Mouse (Mus musculus) CD4-positive, CD25-positive, alpha-beta regulatory T cell, adult 2 months (primary cell): Measurements from ENCODE around the gene Dynll2.
"Not testable (repeated sequence)": the region's sequence is repeated elsewhere in the genome, so short reads cannot be mapped to it uniquely, and the experiment has no call there.

Experiments
- DNase-seq: peaks from one replicate; pipeline ENCODE4 v3.0.0-alpha.2; 2012; ENCODE audit warnings: low read depth, low spot score

Gene Dynll2

GRCm38 (mm10) chr11:87991806-87992205 is 4.5 kb upstream of the Dynll2 start:
- no peak for DNase-seq

DNA sequence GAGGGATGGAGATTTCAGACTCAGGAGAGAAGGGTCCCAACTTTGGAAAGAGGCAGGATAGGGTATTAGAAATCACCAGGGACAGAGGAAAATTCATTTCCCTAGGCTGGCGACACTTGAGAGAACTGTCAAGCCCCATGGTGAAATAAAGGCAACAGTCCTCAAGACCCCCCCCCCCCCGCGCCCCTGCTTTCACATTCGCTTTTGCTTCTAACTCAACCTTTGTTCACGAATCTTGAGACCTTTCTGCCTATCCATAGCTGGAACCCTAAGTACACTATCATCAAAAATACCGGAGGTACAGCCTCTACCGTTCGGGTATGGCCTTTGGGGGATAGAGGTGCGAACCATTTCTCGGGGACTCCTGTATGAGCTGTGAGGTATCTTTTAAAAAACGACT is 528 bp upstream of the Dynll2 start:
- DNase-seq, result peak; percentile 41

DNA sequence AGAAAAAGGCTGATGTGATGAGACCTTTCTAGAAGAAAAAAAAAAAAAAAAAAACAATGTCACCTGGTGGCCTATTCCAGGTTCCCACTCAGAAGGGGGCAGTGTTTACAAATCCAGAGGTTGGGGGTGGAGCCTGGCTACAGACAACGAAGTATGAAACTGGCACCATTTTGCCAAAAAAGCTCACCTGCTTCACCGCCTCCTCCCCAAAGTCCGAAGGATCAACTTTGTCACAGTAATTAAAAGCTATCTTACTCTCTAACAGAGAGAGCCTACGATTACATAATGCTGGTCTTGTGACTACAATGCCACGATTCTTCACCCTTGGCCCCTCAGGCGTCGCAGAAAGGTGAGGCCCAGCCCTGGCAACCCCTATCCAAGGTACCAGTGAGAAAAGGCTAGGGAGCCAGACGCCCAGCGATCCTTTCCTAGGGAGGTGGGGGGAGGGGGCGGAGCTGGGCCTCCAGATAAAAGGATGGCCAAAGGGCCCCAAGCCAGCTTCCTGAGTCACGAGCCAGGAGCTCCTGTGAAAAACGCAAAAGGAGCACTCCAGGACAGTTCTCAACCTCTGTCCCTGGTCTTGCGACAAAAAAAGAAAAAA is 1.1 kb downstream of the Dynll2 start:
- DNase-seq, result peak; percentile 75

- DNase-seq, result no peak
These were observed 1.7 kb downstream of the Dynll2 start for GRCm38 (mm10) chr11:87985643-87986042.

GRCm38 (mm10) chr11:87984571-87984970 is 2.8 kb downstream of the Dynll2 start:
- DNase-seq, result no peak

GRCm38 (mm10) chr11:87978905-87979304 is 8.4 kb downstream of the Dynll2 start:
- DNase-seq, result no peak

DNA sequence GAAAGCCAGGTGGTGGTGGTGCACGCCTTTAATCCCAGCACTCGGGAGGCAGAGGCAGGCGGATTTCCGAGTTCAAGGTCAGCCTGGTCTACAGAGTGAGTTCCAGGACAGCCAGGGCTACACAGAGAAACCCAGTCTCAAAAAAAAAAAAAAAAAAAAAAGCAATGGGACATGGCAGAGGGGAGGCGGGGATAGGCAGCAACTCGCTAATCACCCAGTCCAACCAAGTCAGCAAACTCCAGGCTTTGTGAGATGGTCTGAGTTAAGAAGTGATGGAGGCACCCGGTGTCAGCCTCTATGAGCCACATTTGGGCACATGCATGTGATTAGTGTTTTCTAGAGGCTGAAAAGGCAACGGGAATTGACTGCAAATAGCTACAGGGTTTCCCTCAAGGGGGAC is 10.3 kb downstream of the Dynll2 start:
- not testable (repeated sequence) for DNase-seq

- peak; percentile 79 for DNase-seq
These were observed 12.7 kb downstream of the Dynll2 start for GRCm38 (mm10) chr11:87974477-87975181.

DNA sequence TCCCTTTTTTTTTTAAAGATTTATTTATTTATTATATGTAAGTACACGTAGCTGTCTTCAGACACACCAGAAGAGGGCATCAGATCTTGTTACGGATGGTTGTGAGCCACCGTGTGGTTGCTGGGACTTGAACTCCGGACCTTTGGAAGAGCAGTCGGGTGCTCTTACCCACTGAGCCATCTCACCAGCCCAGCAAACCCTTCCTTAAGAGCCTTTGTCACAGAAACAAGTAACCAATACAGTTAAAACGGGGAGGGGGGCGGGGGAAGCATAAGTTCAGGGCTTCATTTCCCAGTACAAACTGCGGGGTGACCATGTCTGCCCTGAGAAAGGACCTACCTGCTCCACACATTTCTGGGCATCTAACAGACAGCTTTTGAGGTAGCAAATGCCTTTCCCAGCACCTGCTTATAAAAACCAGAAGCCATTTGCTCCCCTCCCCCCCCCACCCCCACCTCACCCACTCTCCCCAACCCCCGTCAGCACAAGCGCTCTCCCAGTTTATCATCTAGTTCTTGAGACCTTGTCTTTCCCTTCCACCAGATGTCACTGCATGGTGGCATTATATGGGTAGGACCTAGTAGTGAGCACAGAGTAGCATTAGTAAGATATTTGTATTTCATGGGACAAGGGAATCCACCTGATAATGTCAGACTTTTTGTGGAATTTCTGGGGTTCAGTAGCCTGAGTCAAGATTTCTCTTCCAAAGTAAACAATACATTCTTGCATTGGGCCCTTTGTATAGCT is 13.6 kb downstream of the Dynll2 start:
- DNase-seq, result peak; percentile 52

DNA sequence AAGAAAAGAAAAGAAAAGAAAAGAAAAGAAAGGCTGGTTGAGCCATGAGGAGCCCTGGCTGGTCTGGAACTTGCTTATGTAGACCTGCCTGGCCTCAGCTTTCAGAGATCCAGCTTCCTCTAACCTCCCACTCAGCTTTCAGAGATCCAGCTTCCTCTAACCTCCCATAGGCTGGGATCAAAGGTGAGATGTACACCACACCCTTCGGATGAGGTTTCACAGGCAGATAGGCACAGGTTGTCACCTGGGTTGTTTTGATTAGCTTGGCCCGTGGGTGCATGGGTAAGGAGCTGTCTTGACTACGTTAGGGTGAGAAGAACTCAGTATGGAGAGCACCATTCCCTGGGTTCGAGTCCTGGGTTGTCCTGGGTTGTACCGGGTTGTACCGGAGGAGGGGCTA is 14.5 kb downstream of the Dynll2 start:
- no peak for DNase-seq

GRCm38 (mm10) chr11:87968356-87969122 is 18.8 kb downstream of the Dynll2 start:
- peak; percentile 80 for DNase-seq

- peak; percentile 94 for DNase-seq
These were observed 19.5 kb downstream of the Dynll2 start for GRCm38 (mm10) chr11:87967692-87968289.

- peak; percentile 83 for DNase-seq
These were observed 21.1 kb downstream of the Dynll2 start for GRCm38 (mm10) chr11:87966214-87966613.

GRCm38 (mm10) chr11:87965293-87965692 is 22.0 kb downstream of the Dynll2 start:
- DNase-seq, result peak; percentile 54

DNA sequence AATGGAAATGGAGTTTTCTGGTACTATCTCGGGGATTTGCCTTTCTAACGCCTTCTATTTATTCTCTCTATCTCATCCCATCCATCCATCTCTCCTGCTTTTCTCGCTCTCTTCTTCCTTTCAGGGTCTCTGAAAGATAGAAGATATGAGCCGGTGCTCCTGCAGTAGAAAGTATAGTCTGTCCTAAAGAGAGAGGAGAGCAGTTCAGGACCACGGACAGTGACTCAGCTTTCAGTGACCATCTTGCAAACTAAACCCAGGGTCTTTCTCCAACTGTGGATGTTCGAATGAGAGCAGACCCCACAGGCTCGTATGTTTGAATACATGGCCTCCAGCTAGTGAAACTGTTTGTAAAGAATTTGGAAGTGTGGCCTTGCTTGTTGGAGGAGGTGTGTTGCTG is 30.3 kb downstream of the Dynll2 start:
- peak; percentile 44 for DNase-seq

GRCm38 (mm10) chr11:87955144-87955543 is 32.2 kb downstream of the Dynll2 start:
- peak; percentile 76 for DNase-seq

- DNase-seq, result peak; percentile 58
These were observed 37.3 kb downstream of the Dynll2 start for GRCm38 (mm10) chr11:87949990-87950389.

- peak; percentile 73 for DNase-seq
These were observed 51.9 kb downstream of the Dynll2 start for GRCm38 (mm10) chr11:87935467-87935866.

- no peak for DNase-seq
These were observed 53.6 kb downstream of the Dynll2 start for GRCm38 (mm10) chr11:87933731-87934130.

- no peak for DNase-seq
These were observed 57.0 kb downstream of the Dynll2 start for GRCm38 (mm10) chr11:87930348-87930747.
